8 mouse cellular contexts compared by ENCODE assay signal in the genomic region with DNA sequence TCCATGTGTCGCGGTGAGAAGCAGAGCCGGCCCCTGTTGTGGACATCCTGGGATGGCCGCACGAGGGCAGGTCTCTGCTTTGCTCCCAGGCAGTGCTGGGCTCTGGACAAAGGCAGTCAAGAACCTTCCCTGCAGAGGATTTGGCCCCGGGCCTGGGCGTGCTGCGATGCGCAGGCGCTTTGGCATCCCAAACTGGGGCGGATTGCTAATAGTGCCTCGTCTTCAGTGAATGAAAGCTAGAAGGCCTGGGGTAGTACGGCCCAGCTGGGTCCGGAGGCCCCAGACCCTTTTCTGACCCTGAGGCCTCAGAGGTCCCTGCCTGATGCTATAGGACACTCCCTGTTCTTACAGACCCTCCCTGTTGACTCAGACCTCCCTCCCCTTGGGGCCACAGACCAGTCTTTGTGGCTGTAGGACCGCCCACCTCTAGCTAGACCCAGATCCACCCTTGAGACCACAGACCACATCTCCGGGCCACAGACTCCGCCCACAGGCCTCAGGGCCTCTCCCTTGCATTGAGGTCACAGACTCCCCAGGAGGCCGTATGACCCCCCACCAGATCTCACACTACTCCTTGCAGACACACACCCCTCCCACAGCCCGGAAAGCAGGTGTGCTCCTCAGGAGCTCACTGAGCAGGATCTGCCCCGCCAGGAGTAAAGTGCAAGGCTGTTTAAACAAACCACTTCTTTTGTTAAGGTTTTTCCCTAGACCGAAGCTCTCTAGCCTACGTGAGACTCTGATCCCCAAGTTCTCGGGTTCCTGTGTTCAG. TPM values are rescaled to one million over a fixed set of nuclear protein-coding genes. Genes with fewer than 3 reads are reported as not detected.
A peak's percentile ranks its signal among the peaks of the same experiment; 100 is the strongest.
DNase-seq lines count a peak whose midpoint lies in the region; ATAC-seq and TF ChIP-seq lines count a peak whose summit lies in the region.

No protein-coding gene starts in this region.

- peak overlapping the region; percentile 5; the same call in 1 of the 2 replicates for H3K9ac ChIP-seq in stomach, postnatal 0 days (ENCODE audit: low read length)

- peak; percentile 46 to 55 for DNase-seq in frontal cortex, postnatal 10 days (ENCODE audit: low spot score in 2 of 2)
- DNase-seq in cerebellum, adult 9-11 months = peak; percentile 79
- DNase-seq in frontal cortex, postnatal 36 days (ENCODE audit: low spot score in 2 of 2) = peak; percentile 40 to 48
- peak; percentile 85 for DNase-seq in hindbrain, embryonic 10.5 days (ENCODE audit: low spot score)
- DNase-seq in left cerebral cortex, postnatal 14 days (ENCODE audit: low spot score in 2 of 2) = peak; percentile 49 to 56
- peak; percentile 70 for DNase-seq in mesoderm, embryonic 11.5 days (ENCODE audit: low read depth, low spot score)
- DNase-seq in stomach, postnatal 0 days (ENCODE audit: low spot score) = peak; percentile 83

- peak; percentile 61 for TF ChIP-seq CTCF in stomach, postnatal 0 days (IDR thresholded peaks at IDR 0.05; ENCODE audit: low read depth)

- no peaks in the 10 kb centered on the region for H3K36me3 ChIP-seq in hindbrain, embryonic 10.5 days
- no peaks in the 10 kb centered on the region for H3K36me3 ChIP-seq in stomach, postnatal 0 days (ENCODE audit: control insufficient read depth, insufficient read depth, low read length)

- peaks cover 9% of the 10 kb centered on the region; the same call in 1 of the 2 replicates for H3K9me3 ChIP-seq in hindbrain, embryonic 10.5 days
- H3K9me3 ChIP-seq in stomach, postnatal 0 days (ENCODE audit: control insufficient read depth, low read length) = no peaks in the 10 kb centered on the region

- H3K4me1 ChIP-seq in hindbrain, embryonic 10.5 days (replicated peaks) = peaks cover 61% of the 10 kb centered on the region
- peaks cover 2% of the 10 kb centered on the region; the same call in 1 of the 2 replicates for H3K4me1 ChIP-seq in stomach, postnatal 0 days (replicated peaks; ENCODE audit: control insufficient read depth, insufficient read depth)

- H3K27me3 ChIP-seq in hindbrain, embryonic 10.5 days (ENCODE audit: insufficient read depth, poor library complexity, severe bottlenecking) = peaks cover 26% of the 10 kb centered on the region
- no peaks in the 10 kb centered on the region for H3K27me3 ChIP-seq in stomach, postnatal 0 days (ENCODE audit: control insufficient read depth, insufficient read depth, low read length)

- ATAC-seq in frontal cortex, adult (ENCODE audit: low TSS enrichment) = no peak
- peak; percentile 76 for ATAC-seq in stomach, postnatal 0 days (ENCODE audit: low FRiP score, low TSS enrichment)

- H3K4me3 ChIP-seq in hindbrain, embryonic 10.5 days = peak overlapping the region; percentile 61
- H3K4me3 ChIP-seq in stomach, postnatal 0 days (ENCODE audit: low read depth, low read length) = no peak overlapping the region

- no peak for TF ChIP-seq EP300 in stomach, postnatal 0 days (optimal IDR thresholded peaks at IDR 0.05)

- peak overlapping the region; percentile 87 for H3K27ac ChIP-seq in hindbrain, embryonic 10.5 days
- H3K27ac ChIP-seq in stomach, postnatal 0 days (replicated peaks) = peak overlapping the region; percentile 87

- H3K4me2 ChIP-seq in stomach, postnatal 0 days (replicated peaks; ENCODE audit: low read depth) = peak overlapping the region; percentile 36

- intact Hi-C loops in left cerebral cortex, postnatal 14 days (cut with DNase I) = loop anchor here (10.0 kb wide), 1 partner anchor 252 kb away; no protein-coding TSS in a partner anchor

- WGBS in hindbrain, embryonic 10.5 days = 3% methylated on average over 23 of the region's 23 CpGs
- WGBS in stomach, postnatal 0 days = 26% methylated on average over 23 of the region's 23 CpGs

RNA-seq across cellular contexts. Expression of gene Ackr3, which starts 1.4 kb away (rescaled TPM):
- 19.2 and 22.3 TPM in 2 replicates for polyA plus RNA-seq in hindbrain, embryonic 10.5 days (2016; fragmentation: Nextera tagmentation; extraction: Ambion mirVana)
- total RNA-seq in left cerebral cortex, postnatal 14 days (2021) = 10 to 100 TPM in 1 of 2 experiments, 1 to 10 TPM in 1; 7.2 to 10.5 TPM
- 14.6 and 15.6 TPM in 2 replicates for polyA plus RNA-seq in stomach, postnatal 0 days (2015; fragmentation: Nextera tagmentation; extraction: Ambion mirVana)

RNA-seq across cellular contexts. Expression of gene Iqca, which starts 49.2 kb away (rescaled TPM):
- polyA plus RNA-seq in hindbrain, embryonic 10.5 days (2016; fragmentation: Nextera tagmentation; extraction: Ambion mirVana) = 0.25 and 1.4 TPM in 2 replicates
- under 1 TPM; 0.70 to 0.86 TPM for total RNA-seq in left cerebral cortex, postnatal 14 days (2021)
- polyA plus RNA-seq in stomach, postnatal 0 days (2015; fragmentation: Nextera tagmentation; extraction: Ambion mirVana) = 0.06 TPM in 1 of 2 replicates, not detected in the other
